Mouse (Mus musculus): Measurements from ENCODE around the gene B230219D22Rik. TPM values are rescaled to one million over a fixed set of nuclear protein-coding genes. Genes with fewer than 3 reads are reported as not detected.
"Not testable (repeated sequence)": the region's sequence is repeated elsewhere in the genome, so short reads cannot be mapped to it uniquely, and the experiment has no call there.

The B230219D22Rik gene
- polyA plus RNA-seq, 1 experiment from 2014 or later = 97.6 TPM

DNA sequence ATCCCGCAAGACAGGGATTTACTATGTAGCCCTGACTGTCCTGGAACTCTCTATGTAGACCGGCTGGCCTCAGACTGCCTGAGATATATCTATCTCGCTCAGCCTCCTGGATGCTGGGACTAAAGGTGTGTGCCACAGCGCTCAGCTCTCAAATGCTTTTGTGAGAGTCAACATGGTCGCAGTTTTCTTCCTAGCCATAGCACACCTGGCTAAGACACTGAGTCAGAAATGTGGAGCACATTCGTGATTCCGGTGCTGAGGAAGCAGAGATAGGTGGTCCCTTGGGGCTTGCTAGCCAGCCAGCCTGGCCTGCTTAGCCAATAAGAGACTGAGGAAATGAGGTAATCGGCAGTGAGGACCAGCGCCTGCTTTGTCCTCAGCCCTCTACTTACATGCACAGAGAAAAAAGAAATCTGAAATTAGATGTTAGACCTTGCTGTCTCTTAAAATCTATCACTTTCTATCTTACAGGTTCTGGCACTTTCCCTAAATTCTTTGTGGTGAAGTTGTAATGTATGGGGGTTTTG is 6.8 kb upstream of the B230219D22Rik start:
- 60% methylated on average over 9 of the region's 9 CpGs for WGBS
- no peak overlapping the region for H3K9ac ChIP-seq (replicated peaks; ENCODE audit: low read depth, low read length)

GRCm38 (mm10) chr13:55687927-55688602 is 4.9 kb upstream of the B230219D22Rik start:
- Histone ChIP-seq H3K36me3 (ENCODE audit: control insufficient read depth, insufficient read depth, low read length) (no peaks in the 10 kb centered on the region), H3K4me1 (ENCODE audit: control insufficient read depth, insufficient read depth, low read length) (no peaks in the 10 kb centered on the region), H3K27ac (ENCODE audit: low read depth, low read length) (no peak overlapping the region), H3K4me3 (ENCODE audit: low read depth, low read length) (no peak overlapping the region), H3K27me3 (ENCODE audit: control insufficient read depth, insufficient read depth, low read length) (no peaks in the 10 kb centered on the region), H3K9ac (replicated peaks; ENCODE audit: low read depth, low read length) (no peak overlapping the region), H3K9me3 (ENCODE audit: control insufficient read depth, low read length) (no peaks in the 10 kb centered on the region), H3K4me2 (ENCODE audit: low read depth, low read length) (no peak overlapping the region)
- 7% methylated on average over 4 of the region's 4 CpGs for WGBS
- no peak for ATAC-seq (ENCODE audit: low read depth)

More for the DNA sequence above, 6.8 kb upstream of the B230219D22Rik start:
- no peaks in the 10 kb centered on the region for H3K9me3 ChIP-seq (ENCODE audit: control insufficient read depth, low read length)
- H3K36me3 ChIP-seq (ENCODE audit: control insufficient read depth, insufficient read depth, low read length) = no peaks in the 10 kb centered on the region
- peak overlapping the region; percentile 69 for H3K27ac ChIP-seq (ENCODE audit: low read depth, low read length)
- peak; percentile 84 for ATAC-seq (ENCODE audit: low read depth)
- H3K4me3 ChIP-seq (ENCODE audit: low read depth, low read length) = no peak overlapping the region
- no peaks in the 10 kb centered on the region for H3K27me3 ChIP-seq (ENCODE audit: control insufficient read depth, insufficient read depth, low read length)
- H3K4me2 ChIP-seq (ENCODE audit: low read depth, low read length) = no peak overlapping the region
- H3K4me1 ChIP-seq (ENCODE audit: control insufficient read depth, insufficient read depth, low read length) = no peaks in the 10 kb centered on the region

- Histone ChIP-seq H3K27me3 (ENCODE audit: control insufficient read depth, insufficient read depth, low read length) (no peaks in the 10 kb centered on the region), H3K4me1 (ENCODE audit: control insufficient read depth, insufficient read depth, low read length) (peaks cover 17% of the 10 kb centered on the region), H3K27ac (ENCODE audit: low read depth, low read length) (peak overlapping the region; percentile 98), H3K9ac (replicated peaks; ENCODE audit: low read depth, low read length) (peak overlapping the region; percentile 100), H3K9me3 (ENCODE audit: control insufficient read depth, low read length) (no peaks in the 10 kb centered on the region), H3K36me3 (ENCODE audit: control insufficient read depth, insufficient read depth, low read length) (no peaks in the 10 kb centered on the region), H3K4me2 (ENCODE audit: low read depth, low read length) (peak overlapping the region; percentile 62), H3K4me3 (ENCODE audit: low read depth, low read length) (peak overlapping the region; percentile 97)
- under 1% methylated on average over 38 of the region's 70 CpGs for WGBS
- ATAC-seq (ENCODE audit: low read depth) = peak; percentile 77
Measured at GRCm38 (mm10) chr13:55693243-55693721, 358 bp downstream of the B230219D22Rik start.

DNA sequence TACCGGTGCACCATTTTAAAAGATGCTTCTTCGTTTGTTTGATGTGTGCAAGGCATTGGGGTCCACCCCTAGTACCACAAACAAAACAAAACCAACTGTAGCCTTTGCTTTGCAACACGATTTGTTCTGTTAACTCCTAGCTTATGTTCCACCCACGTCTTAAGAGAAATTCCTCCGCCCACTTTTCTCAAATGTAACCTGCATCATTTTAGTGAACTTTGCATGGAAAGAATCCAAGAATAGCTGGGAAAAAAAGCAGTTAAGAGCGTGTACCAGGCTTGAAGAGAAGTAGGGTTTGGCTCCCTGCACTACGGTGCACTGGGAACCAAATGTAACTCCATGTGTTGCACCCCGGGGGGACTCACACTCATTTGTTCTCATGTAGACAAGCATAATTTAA is 1.2 kb downstream of the B230219D22Rik start:
- H3K27ac ChIP-seq (ENCODE audit: low read depth, low read length) = no peak overlapping the region

DNA sequence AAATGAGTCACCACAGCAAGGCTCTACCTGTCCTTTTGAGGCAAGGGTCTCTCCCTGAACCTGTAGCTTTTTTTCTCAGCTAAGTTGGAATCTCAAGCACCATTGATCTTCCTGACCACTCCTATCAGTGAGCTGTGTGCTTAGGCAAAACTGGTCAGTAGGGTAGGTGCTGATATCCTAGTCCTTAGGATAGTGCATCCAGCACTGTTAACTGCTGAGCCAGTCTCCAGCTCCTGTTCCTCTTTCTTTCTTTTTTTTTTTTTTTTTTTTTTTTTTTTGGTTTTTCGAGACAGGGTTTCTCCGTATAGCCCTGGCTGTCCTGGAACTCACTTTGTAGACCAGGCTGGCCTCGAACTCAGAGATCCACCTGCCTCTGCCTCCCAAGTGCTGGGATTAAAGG is 3.1 kb downstream of the B230219D22Rik start:
- not testable (repeated sequence) for H3K4me2 ChIP-seq (ENCODE audit: low read depth, low read length); H3K27me3 ChIP-seq (ENCODE audit: control insufficient read depth, insufficient read depth, low read length); H3K27ac ChIP-seq (ENCODE audit: low read depth, low read length); H3K9ac ChIP-seq (replicated peaks; ENCODE audit: low read depth, low read length); H3K4me3 ChIP-seq (ENCODE audit: low read depth, low read length); ATAC-seq (ENCODE audit: low read depth); H3K9me3 ChIP-seq (ENCODE audit: control insufficient read depth, low read length)
- H3K4me1 ChIP-seq (ENCODE audit: control insufficient read depth, insufficient read depth, low read length) = peaks cover 17% of the 10 kb centered on the region
- no CpG with 5 or more reads among the region's 3 CpGs for WGBS
- peaks cover 12% of the 10 kb centered on the region for H3K36me3 ChIP-seq (ENCODE audit: control insufficient read depth, insufficient read depth, low read length)

More for the DNA sequence above, 1.2 kb downstream of the B230219D22Rik start:
- H3K4me2 ChIP-seq (ENCODE audit: low read depth, low read length) = peak overlapping the region; percentile 62
- peaks cover under 1% of the 10 kb centered on the region for H3K36me3 ChIP-seq (ENCODE audit: control insufficient read depth, insufficient read depth, low read length)
- WGBS = 17% methylated on average over 8 of the region's 8 CpGs
- ATAC-seq (ENCODE audit: low read depth) = no peak
- H3K9ac ChIP-seq (replicated peaks; ENCODE audit: low read depth, low read length) = peak overlapping the region; percentile 12; the same call in 1 of the 2 replicates
- no peaks in the 10 kb centered on the region for H3K27me3 ChIP-seq (ENCODE audit: control insufficient read depth, insufficient read depth, low read length)
- H3K9me3 ChIP-seq (ENCODE audit: control insufficient read depth, low read length) = no peaks in the 10 kb centered on the region
- H3K4me3 ChIP-seq (ENCODE audit: low read depth, low read length) = peak overlapping the region; percentile 97
- peaks cover 17% of the 10 kb centered on the region for H3K4me1 ChIP-seq (ENCODE audit: control insufficient read depth, insufficient read depth, low read length)

- H3K36me3 ChIP-seq (ENCODE audit: control insufficient read depth, insufficient read depth, low read length) = peaks cover 21% of the 10 kb centered on the region
- no peak overlapping the region for H3K27ac ChIP-seq (ENCODE audit: low read depth, low read length)
- no peak overlapping the region for H3K4me3 ChIP-seq (ENCODE audit: low read depth, low read length)
- H3K4me2 ChIP-seq (ENCODE audit: low read depth, low read length) = no peak overlapping the region
- H3K9me3 ChIP-seq (ENCODE audit: control insufficient read depth, low read length) = no peaks in the 10 kb centered on the region
- no peaks in the 10 kb centered on the region for H3K4me1 ChIP-seq (ENCODE audit: control insufficient read depth, insufficient read depth, low read length)
- H3K27me3 ChIP-seq (ENCODE audit: control insufficient read depth, insufficient read depth, low read length) = no peaks in the 10 kb centered on the region
- 90% methylated on average over 4 of the region's 4 CpGs for WGBS
- no peak for ATAC-seq (ENCODE audit: low read depth)
- no peak overlapping the region for H3K9ac ChIP-seq (replicated peaks; ENCODE audit: low read depth, low read length)
Measured at GRCm38 (mm10) chr13:55704301-55704700, 11.4 kb downstream of the B230219D22Rik start.

GRCm38 (mm10) chr13:55712846-55713245 is 19.9 kb downstream of the B230219D22Rik start:
- no peak overlapping the region for H3K27ac ChIP-seq (ENCODE audit: low read depth, low read length)
- H3K4me2 ChIP-seq (ENCODE audit: low read depth, low read length) = no peak overlapping the region
- no peak overlapping the region for H3K9ac ChIP-seq (replicated peaks; ENCODE audit: low read depth, low read length)
- no peak for ATAC-seq (ENCODE audit: low read depth)
- H3K4me3 ChIP-seq (ENCODE audit: low read depth, low read length) = no peak overlapping the region
- WGBS = 91% methylated on average over 3 of the region's 3 CpGs
- no peaks in the 10 kb centered on the region for H3K27me3 ChIP-seq (ENCODE audit: control insufficient read depth, insufficient read depth, low read length)
- H3K9me3 ChIP-seq (ENCODE audit: control insufficient read depth, low read length) = no peaks in the 10 kb centered on the region
- 0 out of 2 replicates have a peak, but pooled peaks cover 8% of the 10 kb centered on the region for H3K4me1 ChIP-seq (ENCODE audit: control insufficient read depth, insufficient read depth, low read length)
- H3K36me3 ChIP-seq (ENCODE audit: control insufficient read depth, insufficient read depth, low read length) = no peaks in the 10 kb centered on the region

DNA sequence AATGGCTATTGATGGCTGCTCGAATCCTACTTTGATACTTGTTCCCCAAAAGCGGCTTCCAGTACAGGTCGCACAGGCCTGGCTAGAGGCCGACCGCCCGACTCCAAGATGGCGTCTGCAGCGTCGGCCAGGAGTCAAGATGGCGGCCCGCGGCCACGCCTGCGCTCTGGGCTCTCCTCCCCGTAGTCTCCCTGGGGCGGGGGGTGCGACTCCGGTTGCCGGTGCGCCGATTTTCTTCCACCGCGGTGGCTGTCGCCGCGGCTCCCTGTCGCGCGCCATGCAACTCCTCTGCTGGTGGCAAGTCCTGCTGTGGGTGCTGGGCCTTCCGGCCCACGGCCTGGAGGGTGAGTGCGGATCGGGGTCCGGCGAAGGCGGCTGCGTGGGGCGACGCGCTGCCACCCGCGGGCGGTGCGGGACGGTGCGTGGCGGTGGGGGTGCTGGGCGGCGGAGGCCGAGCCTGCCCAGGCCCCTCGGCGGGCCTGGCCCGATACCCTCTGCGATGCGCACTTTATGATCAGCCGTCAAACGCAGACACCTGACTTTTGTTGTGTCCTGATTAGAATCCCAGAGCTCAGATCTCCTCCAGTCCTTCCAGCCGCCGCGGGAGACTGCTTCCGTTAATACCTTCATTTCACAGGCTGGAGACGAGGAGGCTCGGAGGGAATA is 21.7 kb downstream of the B230219D22Rik start, which contains the start of gene Txndc15:
Gene Txndc15, plus strand, starts transcription at position 150 of the 666 bp plus-strand sequence.
- Histone ChIP-seq H3K4me2 (ENCODE audit: low read depth, low read length) (peak within 1 kb of the TSS; percentile 68), H3K9me3 (ENCODE audit: control insufficient read depth, low read length) (no peaks in the 10 kb centered on the region), H3K4me3 (ENCODE audit: low read depth, low read length) (peak within 1 kb of the TSS; percentile 92), H3K36me3 (ENCODE audit: control insufficient read depth, insufficient read depth, low read length) (0 out of 2 replicates have a peak, but pooled peaks cover 6% of the 10 kb centered on the region), H3K9ac (replicated peaks; ENCODE audit: low read depth, low read length) (peak within 1 kb of the TSS; percentile 89), H3K27ac (ENCODE audit: low read depth, low read length) (peak within 1 kb of the TSS; percentile 98), H3K4me1 (ENCODE audit: control insufficient read depth, insufficient read depth, low read length) (0 out of 2 replicates have a peak, but pooled peaks cover 11% of the 10 kb centered on the region), H3K27me3 (ENCODE audit: control insufficient read depth, insufficient read depth, low read length) (no peaks in the 10 kb centered on the region)
- under 1% methylated on average over 62 of the region's 63 CpGs for WGBS
- ATAC-seq (ENCODE audit: low read depth) = peak; percentile 93
